Mouse (Mus musculus) layer of hippocampus, adult 2 months (tissue): Measurements from ENCODE around the gene Acacb. TPM values are rescaled to one million over a fixed set of nuclear protein-coding genes. Genes with fewer than 3 reads are reported as not detected.

Experiments used
- DNase-seq, 2 experiments: peaks; one replicate each; pipeline ENCODE4 v3.0.0; 2022; ENCODE audit warnings: low spot score in 2 of 2
- H3K27ac ChIP-seq: fragments of 200-600 bp; 2 replicates; pipeline ENCODE4 v1.8.1; 2022
- H3K4me3 ChIP-seq: fragments of 200-600 bp; 2 replicates; pipeline ENCODE4 v1.8.1; 2022; ENCODE audit warnings: mild to moderate bottlenecking
- CTCF ChIP-seq: fragments of 200-600 bp; conservative IDR thresholded peaks from 2 replicates; pipeline ENCODE4 v1.8.1; 2022; ENCODE audit warnings: antibody characterized with exemption, mild to moderate bottlenecking, moderate library complexity
- total RNA-seq, 2 experiments: library from RNA; stranded (reverse); gene quantifications; 2 replicates each; pipeline ENCODE4 v1.2.3; 2021

Gene Acacb
- total RNA-seq, 2 experiments from 2014 or later = 5.3 to 7.8 TPM

- H3K27ac ChIP-seq = no peak within 1 kb of the TSS
- TF ChIP-seq CTCF = no peak
- DNase-seq = no peak
- peak within 1 kb of the TSS; percentile 35 for H3K4me3 ChIP-seq
These were observed 127.5 kb downstream of the Acacb start, which contains the start of gene Foxn4 for GRCm38 (mm10) chr5:114273693-114274402. Gene Foxn4, minus strand, starts transcription at chr5:114273807.

- TF ChIP-seq CTCF = no peak
These were observed 129.0 kb downstream of the Acacb start for GRCm38 (mm10) chr5:114275339-114275738.

GRCm38 (mm10) chr5:114275991-114276390, 129.7 kb downstream of the Acacb start:
- Histone ChIP-seq H3K27ac (no peak overlapping the region), H3K4me3 (no peak overlapping the region)
- no peak for DNase-seq
- TF ChIP-seq CTCF = no peak

More at GRCm38 (mm10) chr5:114275339-114275738, 129.0 kb downstream of the Acacb start:
- Histone ChIP-seq H3K27ac (no peak overlapping the region), H3K4me3 (no peak overlapping the region)
- no peak for DNase-seq

GRCm38 (mm10) chr5:114279382-114280143, 133.2 kb downstream of the Acacb start:
- no peak for DNase-seq
- Histone ChIP-seq H3K27ac (no peak overlapping the region), H3K4me3 (no peak overlapping the region)
- no peak for TF ChIP-seq CTCF

- Histone ChIP-seq H3K4me3 (no peak overlapping the region), H3K27ac (no peak overlapping the region)
- DNase-seq = no peak
- TF ChIP-seq CTCF = no peak
These were observed 136.0 kb downstream of the Acacb start for GRCm38 (mm10) chr5:114282346-114282745.

- DNase-seq = peak; percentile 29 to 39
- TF ChIP-seq CTCF = no peak
- Histone ChIP-seq H3K27ac (peak overlapping the region; percentile 62; the same call in 1 of the 2 replicates), H3K4me3 (no peak overlapping the region)
These were observed 138.5 kb downstream of the Acacb start for GRCm38 (mm10) chr5:114284604-114285397.

GRCm38 (mm10) chr5:114285398-114285700, 139.0 kb downstream of the Acacb start:
- H3K27ac ChIP-seq = peak overlapping the region; percentile 62; the same call in 1 of the 2 replicates
- no peak for TF ChIP-seq CTCF
- H3K4me3 ChIP-seq = no peak overlapping the region
- peak in 1 of 2 experiments; percentile 46 for DNase-seq

GRCm38 (mm10) chr5:114286102-114286501, 139.8 kb downstream of the Acacb start:
- peak; percentile 54 for TF ChIP-seq CTCF
- no peak for DNase-seq
- Histone ChIP-seq H3K27ac (no peak overlapping the region), H3K4me3 (no peak overlapping the region)

- Histone ChIP-seq H3K4me3 (no peak overlapping the region), H3K27ac (no peak overlapping the region)
- no peak for DNase-seq
- no peak for TF ChIP-seq CTCF
These were observed 140.7 kb downstream of the Acacb start for GRCm38 (mm10) chr5:114286872-114287571.

- Histone ChIP-seq H3K27ac (no peak overlapping the region), H3K4me3 (no peak overlapping the region)
- no peak for DNase-seq
- no peak for TF ChIP-seq CTCF
These were observed 142.1 kb downstream of the Acacb start for GRCm38 (mm10) chr5:114288396-114288795.

GRCm38 (mm10) chr5:114288874-114289273, 142.5 kb downstream of the Acacb start, which contains the start of gene Myo1h:
Gene Myo1h, plus strand, starts transcription at chr5:114289166.
- no peak for DNase-seq
- H3K4me3 ChIP-seq = no peak within 1 kb of the TSS
- no peak within 1 kb of the TSS for H3K27ac ChIP-seq
- no peak for TF ChIP-seq CTCF

- H3K4me3 ChIP-seq = no peak overlapping the region
- no peak for TF ChIP-seq CTCF
- no peak overlapping the region for H3K27ac ChIP-seq
- peak in 1 of 2 experiments; percentile 16 for DNase-seq
These were observed 143.7 kb downstream of the Acacb start for GRCm38 (mm10) chr5:114290004-114290403.
